Mouse (Mus musculus) MEL (cell line): ENCODE measurements around the gene Grhl1. TPM values are rescaled to one million over a fixed set of nuclear protein-coding genes. Genes with fewer than 3 reads are reported as not detected.

ENCODE experiments used
- DNase-seq: peaks from one replicate; pipeline ENCODE4 v3.0.0; 2011; ENCODE audit warnings: low read depth, low spot score
- H3K27ac ChIP-seq: 2 replicates; pipeline ENCODE4 v1.5.1; 2012; ENCODE audit warnings: low read depth, mild to moderate bottlenecking, control low read depth, low read length, moderate library complexity; ENCODE audit not compliant: control insufficient read depth
- H3K27me3 ChIP-seq, 2 experiments: fragments of 150-350 bp in 1 of 2; sonication (generic) in 1 of 2; 2 replicates each; pipeline ENCODE4 v1.6.1; 2012; ENCODE audit warnings: low read length in 2 of 2, mild to moderate bottlenecking in 2 of 2, improper control_type of control experiment in 1 of 2, moderate library complexity in 1 of 2; ENCODE audit not compliant: insufficient read depth in 2 of 2, control insufficient read depth in 1 of 2
- H3K36me3 ChIP-seq, 2 experiments: 2 replicates each; pipeline ENCODE4 v1.6.1; 2012 to 2014; ENCODE audit warnings: low read length in 2 of 2, improper control_type of control experiment in 1 of 2, inconsistent platforms in 1 of 2, mild to moderate bottlenecking in 1 of 2; ENCODE audit not compliant: insufficient read depth in 2 of 2, control insufficient read depth in 1 of 2
- H3K4me1 ChIP-seq, 2 experiments: fragments of 150-350 bp in 1 of 2; sonication (generic) in 1 of 2; 2 replicates each; pipeline ENCODE4 v1.6.1; 2012; ENCODE audit warnings: low read length in 2 of 2, improper control_type of control experiment in 1 of 2, mild to moderate bottlenecking in 1 of 2; ENCODE audit not compliant: insufficient read depth in 2 of 2, control insufficient read depth in 1 of 2
- H3K4me3 ChIP-seq, 2 experiments: fragments of 150-350 bp in 1 of 2; sonication (generic) in 1 of 2; 2 replicates each; pipeline ENCODE4 v1.5.1; 2012; ENCODE audit warnings: low read depth in 2 of 2, low read length in 2 of 2, mild to moderate bottlenecking in 2 of 2, moderate library complexity in 2 of 2, control low read depth in 1 of 2, improper control_type of control experiment in 1 of 2; ENCODE audit not compliant: control insufficient read depth in 1 of 2, insufficient read depth in 1 of 2
- H3K79me2 ChIP-seq: 2 replicates; pipeline ENCODE4 v1.6.1; 2012; ENCODE audit warnings: mild to moderate bottlenecking, low read length, moderate library complexity; ENCODE audit not compliant: control insufficient read depth, poor library complexity, insufficient read depth
- H3K9ac ChIP-seq: 2 replicates; pipeline ENCODE4 v1.6.1; 2012; ENCODE audit warnings: low read depth, mild to moderate bottlenecking, control low read depth, low read length, moderate library complexity; ENCODE audit not compliant: control insufficient read depth, poor library complexity, severe bottlenecking
- H3K9me3 ChIP-seq: fragments of 150-350 bp; sonication (generic); replicated peaks from 2 replicates; pipeline ENCODE4 v1.6.1; 2012; ENCODE audit warnings: mild to moderate bottlenecking, low read length, improper control_type of control experiment, moderate library complexity; ENCODE audit not compliant: insufficient read depth
- CTCF ChIP-seq, 3 experiments: IDR thresholded peaks in 2 of 3; conservative IDR thresholded peaks in 1 of 3; 2 replicates each; pipeline ENCODE4 v1.5.1; 2011 to 2012; ENCODE audit warnings: low read length in 3 of 3, low read depth in 2 of 3, mild to moderate bottlenecking in 2 of 3, improper control_type of control experiment in 1 of 3, inconsistent platforms in 1 of 3, mixed read lengths in 1 of 3, moderate library complexity in 1 of 3; ENCODE audit not compliant: control insufficient read depth in 1 of 3, insufficient read depth in 1 of 3, poor library complexity in 1 of 3, severe bottlenecking in 1 of 3
- E2F4 ChIP-seq: IDR thresholded peaks from 2 replicates; pipeline ENCODE4 v1.6.1; 2011; ENCODE audit warnings: low read depth, low read length, improper control_type of control experiment, borderline replicate concordance
- EP300 ChIP-seq, 2 experiments: IDR thresholded peaks; 2 replicates each; pipeline ENCODE4 v1.6.1; 2011; ENCODE audit warnings: improper control_type of control experiment in 2 of 2, low read length in 2 of 2, low read depth in 1 of 2, mild to moderate bottlenecking in 1 of 2
- ETS1 ChIP-seq: IDR thresholded peaks from 2 replicates; pipeline ENCODE4 v1.6.1; 2012; ENCODE audit warnings: low read depth, mild to moderate bottlenecking, inconsistent platforms, low read length, improper control_type of control experiment, moderate library complexity
- JUND ChIP-seq: IDR thresholded peaks from 2 replicates; pipeline ENCODE4 v1.6.1; 2011; ENCODE audit warnings: low read depth, mild to moderate bottlenecking, improper control_type of control experiment, low read length
- KAT2A ChIP-seq: conservative IDR thresholded peaks from 2 replicates; pipeline ENCODE4 v1.6.1; 2012; ENCODE audit warnings: low read depth, low read length, improper control_type of control experiment, inconsistent platforms
- MAFK ChIP-seq: IDR thresholded peaks from 2 replicates; pipeline ENCODE4 v1.6.1; 2011; ENCODE audit warnings: low read depth, mild to moderate bottlenecking, low read length, improper control_type of control experiment, borderline replicate concordance
- MAZ ChIP-seq: IDR thresholded peaks from 2 replicates; pipeline ENCODE4 v1.6.1; 2012; ENCODE audit warnings: low read depth, mild to moderate bottlenecking, inconsistent platforms, low read length, improper control_type of control experiment
- MXI1 ChIP-seq: IDR thresholded peaks from 2 replicates; pipeline ENCODE4 v1.6.1; 2011; ENCODE audit warnings: mild to moderate bottlenecking, low read depth, low read length, improper control_type of control experiment
- MYB ChIP-seq: IDR thresholded peaks from 2 replicates; pipeline ENCODE4 v1.6.1; 2011; ENCODE audit warnings: mild to moderate bottlenecking, low read depth, low read length, improper control_type of control experiment
- MYC ChIP-seq: IDR thresholded peaks from 2 replicates; pipeline ENCODE4 v1.6.1; 2011; ENCODE audit warnings: low read depth, mild to moderate bottlenecking, low read length, improper control_type of control experiment, moderate library complexity
- RAD21 ChIP-seq: IDR thresholded peaks from 2 replicates; pipeline ENCODE4 v1.6.1; 2011; ENCODE audit warnings: mild to moderate bottlenecking, low read depth, low read length, improper control_type of control experiment
- SMC3 ChIP-seq: IDR thresholded peaks from 2 replicates; pipeline ENCODE4 v1.6.1; 2011; ENCODE audit warnings: low read depth, low read length, improper control_type of control experiment
- TAL1 ChIP-seq: IDR thresholded peaks from 2 replicates; pipeline ENCODE4 v1.6.1; 2012; ENCODE audit warnings: mild to moderate bottlenecking, inconsistent platforms, low read length, moderate library complexity, mixed read lengths
- TBP ChIP-seq: IDR thresholded peaks from 2 replicates; pipeline ENCODE4 v1.8.0; 2011; ENCODE audit warnings: low read depth, low read length, improper control_type of control experiment
- TCF12 ChIP-seq: IDR thresholded peaks from 2 replicates; pipeline ENCODE4 v1.6.1; 2014; ENCODE audit warnings: low read depth, mild to moderate bottlenecking, inconsistent platforms, low read length, improper control_type of control experiment, moderate library complexity
- USF1 ChIP-seq: IDR thresholded peaks from 2 replicates; pipeline ENCODE4 v1.6.1; 2014; ENCODE audit warnings: low read depth, mild to moderate bottlenecking, inconsistent platforms, low read length, improper control_type of control experiment, moderate library complexity
- ZC3H11A ChIP-seq: IDR thresholded peaks from 2 replicates; pipeline ENCODE4 v1.6.1; 2012; ENCODE audit warnings: low read depth, mild to moderate bottlenecking, inconsistent platforms, low read length, improper control_type of control experiment
- ZMIZ1 ChIP-seq: IDR thresholded peaks from 2 replicates; pipeline ENCODE4 v1.6.1; 2012; ENCODE audit warnings: low read depth, mild to moderate bottlenecking, inconsistent platforms, low read length, improper control_type of control experiment, moderate library complexity
- ZNF384 ChIP-seq: IDR thresholded peaks from 2 replicates; pipeline ENCODE4 v1.6.1; 2012; ENCODE audit warnings: low read depth, mild to moderate bottlenecking, inconsistent platforms, low read length, improper control_type of control experiment
- polyA plus RNA-seq, 2 experiments: library from polyadenylated mRNA; stranded (reverse) in 1 of 2; unstranded in 1 of 2; fragments of >175 nt in 1 of 2; fragments of >200 nt in 1 of 2; gene quantifications; 2 replicates each; pipeline versions ENCODE4 v1.2.1 to v1.2.4; 2012; ENCODE audit warnings: low replicate concordance in 2 of 2, low read depth in 1 of 2; ENCODE audit not compliant: insufficient read length in 2 of 2, insufficient read depth in 1 of 2, missing spikeins in 1 of 2
- total RNA-seq: library from RNA; depleted of rRNA; stranded (reverse); fragments of 300-350 nt; gene quantifications from 2 replicates; pipeline ENCODE4 v1.2.3, GENCODE M21; 2012

The Grhl1 gene
- total and polyA plus RNA-seq, 3 experiments, result 0.50 to 1.3 TPM; not detected in 1

DNA sequence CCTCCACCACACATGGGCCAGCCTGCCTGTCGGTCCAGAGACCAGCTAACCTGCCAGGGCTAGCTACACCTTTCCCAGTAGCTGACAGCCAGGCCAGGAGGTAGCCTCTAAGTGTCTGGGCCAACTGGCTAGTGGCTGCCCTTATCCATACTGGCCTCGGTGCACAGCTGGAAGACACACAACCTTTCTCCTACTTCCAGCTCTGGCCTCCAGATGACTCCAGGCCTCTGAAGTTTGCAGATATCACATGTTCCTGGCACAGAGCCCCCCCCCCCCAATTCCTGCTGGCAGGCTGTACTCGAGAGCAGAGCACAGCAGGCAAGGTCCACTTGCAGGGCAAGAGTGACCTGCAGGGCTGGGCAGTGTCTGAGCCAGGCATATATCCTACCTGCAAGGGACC is 55.1 kb downstream of the Grhl1 start:
- no peaks in the 10 kb centered on the region for H3K36me3 ChIP-seq
- H3K4me1 ChIP-seq, result no peaks in the 10 kb centered on the region
- H3K79me2 ChIP-seq, result no peaks in the 10 kb centered on the region
- no peak overlapping the region for H3K9ac ChIP-seq
- DNase-seq, result no peak
- H3K4me3 ChIP-seq, result no peak overlapping the region
- no peak for TF ChIP-seq JUND
- TF ChIP-seq E2F4, result no peak
- no peak for TF ChIP-seq EP300 (IDR thresholded peaks at IDR 0.05; ENCODE audit: low read depth in 1 of 2, low read length in 2 of 2)
- no peak for TF ChIP-seq TCF12
- TF ChIP-seq MAFK, result no peak
- TF ChIP-seq CTCF (IDR thresholded peaks at IDR 0.05 in 2 of 3, conservative IDR thresholded peaks at IDR 0.05 in 1 of 3; ENCODE audit: control insufficient read depth in 1 of 3, insufficient read depth in 1 of 3, low read depth in 2 of 3, low read length in 3 of 3, poor library complexity in 1 of 3, severe bottlenecking in 1 of 3), result no peak
- no peak for TF ChIP-seq MXI1
- no peak for TF ChIP-seq ZMIZ1
- TF ChIP-seq TAL1, result no peak
- TF ChIP-seq ETS1, result no peak
- TF ChIP-seq KAT2A, result no peak
- TF ChIP-seq SMC3, result no peak
- no peak for TF ChIP-seq MAZ
- no peak for TF ChIP-seq ZC3H11A
- no peak for TF ChIP-seq MYB
- no peaks in the 10 kb centered on the region for H3K27me3 ChIP-seq
- H3K27ac ChIP-seq, result no peak overlapping the region
- no peaks in the 10 kb centered on the region for H3K9me3 ChIP-seq

GRCm38 (mm10) chr12:24630220-24630619 is 58.1 kb downstream of the Grhl1 start:
- no peak overlapping the region for H3K27ac ChIP-seq
- DNase-seq, result peak; percentile 62
- peaks cover 0 to 14% of the 10 kb centered on the region in 2 experiments; a peak in 2 of 4 replicates for H3K36me3 ChIP-seq
- H3K4me3 ChIP-seq, result no peak overlapping the region
- H3K9ac ChIP-seq, result no peak overlapping the region
- H3K9me3 ChIP-seq, result no peaks in the 10 kb centered on the region
- peaks cover 5 to 23% of the 10 kb centered on the region in 2 experiments; a peak in 3 of 4 replicates for H3K4me1 ChIP-seq
- no peaks in the 10 kb centered on the region for H3K27me3 ChIP-seq
- H3K79me2 ChIP-seq, result no peaks in the 10 kb centered on the region
- TF ChIP-seq MYC (0 out of 2 replicates have a peak, but pooled peaks have one; percentile 27), ZNF384 (no peak), RAD21 (peak; percentile 43), CTCF (IDR thresholded peaks at IDR 0.05 in 2 of 3, conservative IDR thresholded peaks at IDR 0.05 in 1 of 3; ENCODE audit: control insufficient read depth in 1 of 3, insufficient read depth in 1 of 3, low read depth in 2 of 3, low read length in 3 of 3, poor library complexity in 1 of 3, severe bottlenecking in 1 of 3) (peak; percentile 21 to 62 (median 28); a peak in 5 of 6 replicates), SMC3 (peak; percentile 77), TCF12 (no peak), USF1 (no peak), TBP (no peak), ZC3H11A (peak; percentile 49)
